Comparison of ENCODE assay signal across 10 mouse cellular contexts in genomic region chr2:168158911-168159711, GRCm38 (mm10). TPM values are rescaled to one million over a fixed set of nuclear protein-coding genes. Genes with fewer than 3 reads are reported as not detected.
DNase-seq lines count a peak whose midpoint lies in the region; ATAC-seq and TF ChIP-seq lines count a peak whose summit lies in the region.
"Had no signal": no experiment of that assay in that cellular context is flagged by ENCODE, and none has a peak within 500 bp of the region (broad histone marks: within the 10 kb centered on the region; RNA-seq: fewer than 3 reads in every experiment).

No protein-coding gene starts in this region.

- H3K27ac ChIP-seq in hindbrain, embryonic 12.5 days, result peak overlapping the region; percentile 40; the same call in 1 of the 2 replicates
- H3K27ac ChIP-seq in limb, embryonic 14.5 days (replicated peaks; ENCODE audit: low read depth, low read length), result peak overlapping the region; percentile 78
- 0 out of 2 replicates have a peak overlapping the region, but pooled peaks have one; percentile 21 for H3K27ac ChIP-seq in midbrain, embryonic 15.5 days
- H3K27ac ChIP-seq: macrophage had no signal

- peak overlapping the region; percentile 46 for H3K4me2 ChIP-seq in hindbrain, embryonic 12.5 days (replicated peaks)
- peak overlapping the region; percentile 50 for H3K4me2 ChIP-seq in limb, embryonic 14.5 days (replicated peaks; ENCODE audit: low read depth, low read length, severe bottlenecking)
- peak overlapping the region; percentile 40 for H3K4me2 ChIP-seq in midbrain, embryonic 15.5 days

- H3K4me1 ChIP-seq in erythroblast, embryonic 14.5 days (ENCODE audit: control insufficient read depth), result peaks cover 66% of the 10 kb centered on the region
- peaks cover 44% of the 10 kb centered on the region for H3K4me1 ChIP-seq in hindbrain, embryonic 12.5 days
- H3K4me1 ChIP-seq in limb, embryonic 14.5 days (ENCODE audit: control insufficient read depth, insufficient read depth, low read length), result peaks cover 42% of the 10 kb centered on the region
- H3K4me1 ChIP-seq in midbrain, embryonic 15.5 days, result peaks cover 22% of the 10 kb centered on the region

- peaks cover 67% of the 10 kb centered on the region for H3K27me3 ChIP-seq in erythroblast, embryonic 14.5 days (ENCODE audit: control insufficient read depth)
- peaks cover 24% of the 10 kb centered on the region for H3K27me3 ChIP-seq in hindbrain, embryonic 12.5 days
- H3K27me3 ChIP-seq in limb, embryonic 14.5 days (ENCODE audit: control insufficient read depth, insufficient read depth, low read length), result no peaks in the 10 kb centered on the region
- H3K27me3 ChIP-seq in midbrain, embryonic 15.5 days (replicated peaks), result no peaks in the 10 kb centered on the region
- H3K27me3 ChIP-seq: CH12.LX had no signal

- no peak for ATAC-seq in erythroblast, adult 5-6 weeks (replicated peaks; ENCODE audit: low FRiP score, poor library complexity, severe bottlenecking)
- no peak for ATAC-seq in hindbrain, embryonic 12.5 days (ENCODE audit: low FRiP score)
- peak; percentile 27; the same call in 1 of the 2 replicates for ATAC-seq in limb, embryonic 14.5 days (ENCODE audit: low FRiP score, low read depth)
- ATAC-seq in midbrain, embryonic 15.5 days (replicated peaks), result no peak

- TF ChIP-seq POLR2A in limb, embryonic 14.5 days (IDR thresholded peaks at IDR 0.05; ENCODE audit: borderline replicate concordance, extremely low read depth, insufficient read depth, insufficient read length), result no peak

- H3K36me3 ChIP-seq in erythroblast, embryonic 14.5 days (ENCODE audit: control insufficient read depth), result no peaks in the 10 kb centered on the region
- no peaks in the 10 kb centered on the region for H3K36me3 ChIP-seq in hindbrain, embryonic 12.5 days
- no peaks in the 10 kb centered on the region for H3K36me3 ChIP-seq in limb, embryonic 14.5 days (ENCODE audit: control insufficient read depth, insufficient read depth, low read length)
- H3K36me3 ChIP-seq in midbrain, embryonic 15.5 days (replicated peaks), result no peaks in the 10 kb centered on the region

- peak; percentile 54 for DNase-seq in embryo, embryonic 11.5 days (ENCODE audit: low read depth, low spot score)
- peak; percentile 84 for DNase-seq in limb, embryonic 14.5 days (ENCODE audit: low spot score)
- DNase-seq in yolk sac, embryonic 10.5 days (ENCODE audit: low spot score), result peak; percentile 92
- no peak for DNase-seq in right cerebral cortex, postnatal 14 days

- H3K9ac ChIP-seq in hindbrain, embryonic 12.5 days, result peak overlapping the region; percentile 39; the same call in 1 of the 2 replicates
- peak overlapping the region; percentile 37 for H3K9ac ChIP-seq in limb, embryonic 14.5 days (ENCODE audit: low read depth, low read length, severe bottlenecking)
- no peak overlapping the region for H3K9ac ChIP-seq in midbrain, embryonic 15.5 days

- WGBS in hindbrain, embryonic 12.5 days, result 5% methylated on average over 23 of the region's 25 CpGs
- 4% methylated on average over 25 of the region's 25 CpGs for WGBS in limb, embryonic 14.5 days
- 3% methylated on average over 24 of the region's 25 CpGs for WGBS in midbrain, embryonic 15.5 days

- no peaks in the 10 kb centered on the region; the same call in 1 of the 2 replicates for H3K9me3 ChIP-seq in erythroblast, embryonic 14.5 days (ENCODE audit: control insufficient read depth, low read length)
- H3K9me3 ChIP-seq in hindbrain, embryonic 12.5 days (replicated peaks), result no peaks in the 10 kb centered on the region
- no peaks in the 10 kb centered on the region for H3K9me3 ChIP-seq in limb, embryonic 14.5 days (ENCODE audit: control insufficient read depth, low read length)
- no peaks in the 10 kb centered on the region for H3K9me3 ChIP-seq in midbrain, embryonic 15.5 days

- H3K4me3 ChIP-seq in erythroblast, embryonic 14.5 days (replicated peaks), result peak overlapping the region; percentile 13
- H3K4me3 ChIP-seq in hindbrain, embryonic 12.5 days, result no peak overlapping the region
- peak overlapping the region; percentile 19 for H3K4me3 ChIP-seq in limb, embryonic 14.5 days (replicated peaks; ENCODE audit: low read length)
- H3K4me3 ChIP-seq in midbrain, embryonic 15.5 days, result no peak overlapping the region

RNA-seq across cellular contexts. Expression of gene Adnp, which starts 47.8 kb away (rescaled TPM):
- polyA plus RNA-seq in erythroblast, embryonic 14.5 days (2012), result 0.53 and 0.71 TPM in 2 replicates
- total RNA-seq in erythroblast, adult 5-6 weeks (2015; ENCODE audit: low replicate concordance), result 10.6 and 12.7 TPM in 2 replicates
- 0.17 and 5.4 TPM in 2 replicates for total RNA-seq in erythroblast, adult 5-6 weeks (2017; ENCODE audit: low replicate concordance)
- 19.1 and 20.6 TPM in 2 replicates for polyA plus RNA-seq in hindbrain, embryonic 12.5 days (2016; fragmentation: Nextera tagmentation; extraction: Ambion mirVana)
- 61.5 and 71.3 TPM in 2 replicates for polyA plus RNA-seq in limb, embryonic 14.5 days (2012; rRNA removed)
- 8.5 and 14.5 TPM in 2 replicates for polyA plus RNA-seq in limb, embryonic 14.5 days (2014; fragmentation: Nextera tagmentation; extraction: Ambion mirVana)
- 13.9 and 15.9 TPM in 2 replicates for polyA plus RNA-seq in midbrain, embryonic 15.5 days (2015; fragmentation: Nextera tagmentation; extraction: Ambion mirVana)

Comparison
In these comparisons a context has a peak if more than half of its experiments do, and no peak if none do; other contexts are left out.
1. H3K4me3 ChIP-seq: peak in erythroblast, embryonic 14.5 days (single experiment) and limb, embryonic 14.5 days (single experiment); none in hindbrain, embryonic 12.5 days (single experiment) and midbrain, embryonic 15.5 days (single experiment).
2. H3K27ac ChIP-seq: peak in every context shown above with its lines; median percentile 78 in limb, embryonic 14.5 days; 40 in hindbrain, embryonic 12.5 days; 21 in midbrain, embryonic 15.5 days.
3. Peak in every context shown above with its lines, with median percentiles within 50 percentile points of each other: H3K4me2 ChIP-seq.